Mouse (Mus musculus): Measurements from ENCODE around the gene Tbxas1.
A peak's percentile ranks its signal among the peaks of the same experiment; 100 is the strongest.

The Tbxas1 gene

DNA sequence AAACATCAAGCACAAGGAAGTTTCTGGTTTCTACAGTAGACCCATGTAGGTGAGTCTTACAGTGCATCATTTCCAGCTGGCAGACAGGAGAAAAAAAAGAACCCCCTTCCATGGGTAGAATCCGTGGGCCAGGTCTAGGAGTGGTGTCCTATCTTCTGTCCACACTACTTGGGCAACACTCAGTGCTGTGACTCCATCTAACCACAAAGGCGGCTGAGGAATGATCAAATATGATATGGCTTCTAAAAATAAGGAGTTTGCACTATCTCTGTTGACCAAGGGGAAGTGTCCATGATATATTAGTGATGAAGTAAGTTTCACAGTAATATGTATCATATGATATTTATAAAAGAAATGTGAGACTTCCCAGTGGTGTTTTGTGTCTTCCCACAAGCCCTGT lies 16.8 kb downstream of the Tbxas1 start:
- no peak for DNase-seq (ENCODE audit: low spot score)

- DNase-seq (ENCODE audit: low spot score), result no peak
Measured at GRCm38 (mm10) chr6:38893615-38894014, 18.4 kb downstream of the Tbxas1 start.

- no peak for DNase-seq (ENCODE audit: low spot score)
Measured at GRCm38 (mm10) chr6:38900073-38900472, 24.9 kb downstream of the Tbxas1 start.

DNA sequence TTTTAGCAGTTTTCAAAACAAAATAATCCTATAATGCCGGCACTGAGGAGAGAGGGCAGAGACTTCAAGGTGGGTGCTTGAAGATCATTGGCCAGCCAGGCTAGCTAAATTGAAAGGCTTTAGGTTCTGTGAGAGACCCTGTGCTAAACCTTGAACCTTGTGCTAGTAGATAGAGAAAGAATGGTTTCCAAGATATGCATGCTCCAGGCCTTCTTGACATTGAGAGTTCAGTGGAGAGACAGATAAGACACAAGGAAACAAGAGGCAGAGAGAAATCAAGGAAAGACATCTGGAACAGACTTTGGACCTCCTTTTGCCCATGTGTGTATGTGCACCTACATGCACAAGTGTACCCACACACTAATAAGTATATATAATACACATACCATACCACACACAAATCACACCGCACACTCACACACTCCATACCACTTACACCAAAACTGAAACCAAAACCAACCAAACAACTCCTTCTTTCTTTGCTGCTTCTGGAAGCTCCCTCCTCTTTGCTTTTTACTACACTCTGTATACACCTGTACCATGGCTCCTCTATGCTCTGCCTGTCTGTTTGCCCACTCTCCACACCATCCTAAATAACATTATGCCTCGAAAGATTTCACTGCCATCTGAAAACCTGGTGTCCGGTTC lies 25.4 kb downstream of the Tbxas1 start:
- DNase-seq (ENCODE audit: low spot score), result no peak

- no peak for DNase-seq (ENCODE audit: low spot score)
Measured at GRCm38 (mm10) chr6:38901152-38901551, 25.9 kb downstream of the Tbxas1 start.

- no peak for DNase-seq (ENCODE audit: low spot score)
Measured at GRCm38 (mm10) chr6:38901636-38902035, 26.4 kb downstream of the Tbxas1 start.

GRCm38 (mm10) chr6:38902820-38903439 lies 27.7 kb downstream of the Tbxas1 start:
- no peak for DNase-seq (ENCODE audit: low spot score)

DNA sequence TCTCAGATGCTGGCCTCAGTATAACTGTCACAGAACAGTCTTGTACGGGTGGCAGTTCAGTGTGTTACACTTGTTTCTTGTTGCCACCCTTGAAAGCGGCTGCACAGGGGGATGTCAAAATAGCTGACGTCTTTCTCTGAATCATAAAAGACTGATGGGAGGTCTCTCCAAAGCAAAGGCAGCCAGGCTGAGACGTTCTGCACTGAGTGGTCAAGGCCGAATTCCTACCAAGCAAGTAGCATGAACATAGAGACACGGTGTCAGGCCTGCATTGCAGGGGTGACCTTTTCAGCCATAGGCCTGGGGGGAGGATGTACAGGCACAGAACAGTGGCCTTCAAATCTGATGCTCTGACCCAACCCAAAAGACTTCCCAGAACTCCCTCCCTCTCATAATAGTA lies 30.8 kb downstream of the Tbxas1 start:
- no peak for DNase-seq (ENCODE audit: low spot score)

GRCm38 (mm10) chr6:38908401-38908800 lies 33.2 kb downstream of the Tbxas1 start:
- no peak for DNase-seq (ENCODE audit: low spot score)

- DNase-seq (ENCODE audit: low spot score), result peak; percentile 62
Measured at GRCm38 (mm10) chr6:38910828-38911559, 35.8 kb downstream of the Tbxas1 start.

GRCm38 (mm10) chr6:38912121-38912660 lies 37.0 kb downstream of the Tbxas1 start:
- no peak for DNase-seq (ENCODE audit: low spot score)

DNA sequence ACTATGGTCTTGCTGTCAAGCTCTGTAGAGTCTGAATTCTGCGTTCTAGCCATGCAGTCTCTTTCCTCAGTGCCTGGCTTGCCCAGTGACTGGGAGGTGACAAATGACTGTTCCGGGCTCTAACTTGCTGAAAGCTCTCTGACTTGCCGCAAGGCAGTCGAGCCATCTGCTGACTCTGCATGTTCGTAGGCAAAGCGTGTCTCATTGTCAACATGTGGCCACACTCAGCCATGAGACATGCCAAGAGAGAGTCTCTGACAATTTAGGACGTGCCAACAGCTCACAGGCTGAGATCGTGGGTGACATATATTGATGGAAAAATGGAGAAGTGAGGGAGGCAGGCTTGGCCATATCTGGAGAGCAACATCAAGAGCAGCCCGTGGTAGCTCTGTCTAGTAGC lies 37.6 kb downstream of the Tbxas1 start:
- DNase-seq (ENCODE audit: low spot score), result no peak

- DNase-seq (ENCODE audit: low spot score), result no peak
Measured at GRCm38 (mm10) chr6:38913386-38914042, 38.3 kb downstream of the Tbxas1 start.

GRCm38 (mm10) chr6:38914181-38914580 lies 39.0 kb downstream of the Tbxas1 start:
- DNase-seq (ENCODE audit: low spot score), result no peak

DNA sequence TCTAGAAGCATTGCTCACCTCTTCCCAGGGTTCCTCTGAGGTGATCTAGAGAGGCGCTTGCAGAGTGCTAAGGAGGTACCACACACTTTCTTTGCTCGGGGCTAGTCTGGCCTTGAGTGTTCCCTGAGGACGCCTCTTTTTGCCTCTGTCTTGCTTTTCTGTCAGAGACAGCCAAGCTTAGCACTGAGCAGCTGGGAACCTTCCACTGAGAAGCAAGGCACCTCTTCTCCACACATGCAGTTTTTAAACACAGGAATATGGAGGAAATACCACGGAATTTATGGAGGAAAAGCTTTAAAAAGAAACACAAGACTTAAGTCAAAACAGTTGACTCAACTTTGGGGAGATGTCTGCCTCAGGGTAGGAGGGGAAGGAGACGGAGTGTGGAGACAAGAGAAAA lies 40.6 kb downstream of the Tbxas1 start:
- no peak for DNase-seq (ENCODE audit: low spot score)

DNA sequence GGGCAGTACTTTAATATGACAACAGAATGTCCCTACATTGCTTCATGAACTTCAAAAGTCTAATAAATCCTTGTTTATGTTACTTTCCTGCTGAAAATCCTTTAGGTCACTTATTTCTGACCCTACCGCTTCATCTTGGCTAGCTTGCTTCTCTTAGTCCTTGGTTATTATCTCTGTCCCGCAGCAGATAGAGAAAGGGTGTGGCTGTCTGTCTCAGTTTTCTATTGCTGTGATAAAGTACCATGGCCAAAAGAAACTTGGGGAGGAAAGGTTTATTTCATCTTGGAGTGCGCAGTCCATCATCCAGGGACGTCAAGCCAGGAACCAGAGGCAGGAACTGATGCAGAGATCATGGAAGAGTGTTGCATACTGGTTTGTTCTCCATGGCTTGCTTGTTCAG lies 41.4 kb downstream of the Tbxas1 start:
- DNase-seq (ENCODE audit: low spot score), result no peak

- no peak for DNase-seq (ENCODE audit: low spot score)
Measured at GRCm38 (mm10) chr6:38917415-38917814, 42.2 kb downstream of the Tbxas1 start.

DNA sequence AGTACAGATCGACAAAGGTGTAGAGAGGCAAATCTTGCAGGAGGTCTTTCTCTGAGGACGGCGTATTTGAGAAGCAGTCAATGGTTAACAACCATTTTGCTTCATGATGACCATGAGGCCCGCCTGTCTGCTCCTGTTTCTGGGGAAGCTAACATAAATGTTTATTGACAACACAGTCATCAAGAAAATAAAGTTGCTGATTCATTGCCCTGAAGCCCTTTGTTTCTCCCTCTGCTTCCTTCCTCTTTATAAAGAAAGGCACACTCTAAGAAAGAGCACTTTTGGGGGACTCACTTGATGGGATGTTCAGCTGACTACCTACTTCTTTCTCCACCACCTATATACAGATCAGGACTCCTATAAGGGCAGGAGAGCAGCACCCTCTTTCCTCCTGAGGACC lies 43.5 kb downstream of the Tbxas1 start:
- DNase-seq (ENCODE audit: low spot score), result no peak

- no peak for DNase-seq (ENCODE audit: low spot score)
Measured at GRCm38 (mm10) chr6:38919135-38919740, 44.0 kb downstream of the Tbxas1 start.

GRCm38 (mm10) chr6:38920141-38920540 lies 44.9 kb downstream of the Tbxas1 start:
- no peak for DNase-seq (ENCODE audit: low spot score)

GRCm38 (mm10) chr6:38921095-38921809 lies 46.0 kb downstream of the Tbxas1 start:
- no peak for DNase-seq (ENCODE audit: low spot score)

DNA sequence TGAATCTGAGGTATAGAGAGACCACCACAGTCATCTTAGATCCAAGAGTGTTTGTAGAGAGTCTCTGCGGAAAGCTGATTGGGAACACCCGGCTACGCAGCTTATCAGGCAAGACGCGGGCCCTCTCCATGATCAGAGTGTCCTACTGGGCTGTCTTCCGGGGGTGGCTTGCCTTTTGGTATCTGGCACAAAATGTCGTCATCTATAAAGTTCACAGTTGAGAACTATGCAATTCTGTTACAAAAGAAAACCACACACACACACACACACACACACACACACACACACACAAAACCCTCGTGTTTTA lies 46.6 kb downstream of the Tbxas1 start:
- DNase-seq (ENCODE audit: low spot score), result no peak
